8 mouse cellular contexts compared by ENCODE assay signal in the genomic region with DNA sequence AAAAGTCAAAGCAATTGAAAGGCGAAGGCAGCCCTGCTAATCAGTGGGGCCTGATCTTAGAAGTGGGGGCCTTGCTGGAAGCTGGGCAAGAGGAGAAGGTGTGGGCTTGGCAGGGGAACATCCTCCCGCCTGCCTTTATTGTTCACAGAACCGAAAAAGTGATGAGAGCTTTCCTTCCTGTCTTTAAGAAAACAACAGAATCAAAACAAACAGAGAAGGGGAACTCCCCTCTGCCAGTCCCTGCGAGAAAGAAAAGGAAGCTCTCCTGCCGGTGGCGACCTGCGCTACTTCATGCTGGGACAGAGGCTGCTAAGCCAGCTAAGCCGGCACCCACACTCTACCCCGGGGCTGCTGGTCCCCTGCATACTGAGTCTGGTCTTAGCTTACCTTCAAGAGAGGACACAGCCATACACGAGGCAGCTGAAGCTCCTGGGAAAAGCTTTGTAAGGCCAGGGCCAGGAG. TPM values are rescaled to one million over a fixed set of nuclear protein-coding genes. Genes with fewer than 3 reads are reported as not detected.
DNase-seq lines count a peak whose midpoint lies in the region; ATAC-seq lines count a peak whose summit lies in the region.

No protein-coding gene starts in this region.

- no peaks in the 10 kb centered on the region for H3K9me3 ChIP-seq in heart, embryonic 12.5 days (replicated peaks)
- H3K9me3 ChIP-seq in limb, embryonic 13.5 days, result no peaks in the 10 kb centered on the region

- ATAC-seq in CD4-positive, CD25-positive, alpha-beta regulatory T cell, adult 4 months, result peak; percentile 89
- no peak for ATAC-seq in heart, embryonic 12.5 days (ENCODE audit: insufficient number of reproducible peaks, low FRiP score)
- ATAC-seq in limb, embryonic 13.5 days (ENCODE audit: low FRiP score, low read depth), result no peak

- peak; percentile 91 for DNase-seq in T-cell, adult 2 months (ENCODE audit: low spot score)
- DNase-seq in naive thymus-derived CD4-positive, alpha-beta T cell, adult 2 months (ENCODE audit: low read depth), result peak; percentile 90
- DNase-seq in MN1 (ENCODE audit: low spot score), result no peak
- no peak for DNase-seq in ovary, adult 18-20 months (ENCODE audit: low spot score)
- DNase-seq in gastrocnemius, adult 8-10 months (ENCODE audit: low spot score in 2 of 2), result no peak

- H3K27me3 ChIP-seq in heart, embryonic 12.5 days (replicated peaks), result no peaks in the 10 kb centered on the region; the same call in 1 of the 2 replicates
- H3K27me3 ChIP-seq in limb, embryonic 13.5 days, result no peaks in the 10 kb centered on the region

- no peak overlapping the region for H3K9ac ChIP-seq in heart, embryonic 12.5 days
- H3K9ac ChIP-seq in limb, embryonic 13.5 days, result peak overlapping the region; percentile 53; the same call in 1 of the 2 replicates

- H3K4me1 ChIP-seq in heart, embryonic 12.5 days (replicated peaks), result peaks cover 77% of the 10 kb centered on the region
- H3K4me1 ChIP-seq in limb, embryonic 13.5 days, result peaks cover 83% of the 10 kb centered on the region

- H3K36me3 ChIP-seq in heart, embryonic 12.5 days, result no peaks in the 10 kb centered on the region
- H3K36me3 ChIP-seq in limb, embryonic 13.5 days, result no peaks in the 10 kb centered on the region

- peak overlapping the region; percentile 86 for H3K27ac ChIP-seq in heart, embryonic 12.5 days (ENCODE audit: poor library complexity, severe bottlenecking)
- peak overlapping the region; percentile 34; the same call in 1 of the 2 replicates for H3K27ac ChIP-seq in limb, embryonic 13.5 days

- 26% methylated on average over 10 of the region's 10 CpGs for WGBS in heart, embryonic 12.5 days
- WGBS in limb, embryonic 13.5 days, result 19% methylated on average over 10 of the region's 10 CpGs

- H3K4me2 ChIP-seq in heart, embryonic 12.5 days, result no peak overlapping the region
- peak overlapping the region; percentile 28; the same call in 1 of the 2 replicates for H3K4me2 ChIP-seq in limb, embryonic 13.5 days (replicated peaks)

- no peak overlapping the region for H3K4me3 ChIP-seq in heart, embryonic 12.5 days
- H3K4me3 ChIP-seq in limb, embryonic 13.5 days, result no peak overlapping the region

RNA-seq across cellular contexts. Expression of gene Zfp36l2, which starts 41.9 kb away (rescaled TPM):
- polyA plus RNA-seq in CD4-positive, CD25-positive, alpha-beta regulatory T cell, adult 4 months (2017; shearing (Covaris generic)), result 10 to 100 TPM; 26.9 to 79.1 TPM
- polyA plus RNA-seq in heart, embryonic 12.5 days (2016; fragmentation: Nextera tagmentation; extraction: Ambion mirVana), result 10.3 and 10.5 TPM in 2 replicates
- polyA plus RNA-seq in limb, embryonic 13.5 days (2015; fragmentation: Nextera tagmentation; extraction: Ambion mirVana), result 18.7 and 19.7 TPM in 2 replicates
- total RNA-seq in gastrocnemius, adult 8-10 months (2022), result 10 to 100 TPM in 1 of 4 experiments, 1 to 10 TPM in 3; 5.1 to 10.3 (median 7.5) TPM

Comparison
In these comparisons a context has a peak if more than half of its experiments do, and no peak if none do; other contexts are left out.
1. DNase-seq: peak in T-cell, adult 2 months (single experiment) and naive thymus-derived CD4-positive, alpha-beta T cell, adult 2 months (single experiment); none in MN1 (single experiment), ovary, adult 18-20 months (single experiment) and gastrocnemius, adult 8-10 months (0 of 2).